Mouse (Mus musculus): Measurements from ENCODE around the gene Olig3.

DNA sequence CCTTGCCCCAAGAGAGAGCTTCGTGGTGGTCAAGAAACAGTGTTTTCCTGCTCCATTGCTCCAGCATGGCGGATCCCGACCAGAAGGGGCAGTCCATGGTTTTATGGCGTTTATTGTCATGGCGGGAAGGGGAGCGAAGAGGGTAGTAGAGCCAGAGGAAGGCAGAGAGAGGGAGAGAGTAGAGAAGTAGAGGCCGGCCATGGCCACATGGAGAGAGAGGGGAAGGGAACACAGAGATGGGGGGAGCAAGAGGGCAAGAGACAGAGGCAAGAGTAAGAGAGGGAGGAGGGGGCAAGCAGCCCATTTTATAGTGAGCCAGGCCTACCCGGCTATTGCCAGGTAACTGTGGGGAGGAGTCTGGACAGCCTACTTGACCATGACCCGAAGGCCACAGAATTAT lies 12.8 kb downstream of the Olig3 start:
- TF ChIP-seq EP300 (IDR thresholded peaks at IDR 0.05; ENCODE audit: insufficient read depth, low read depth, low read length) = no peak
- TF ChIP-seq CTCF (IDR thresholded peaks at IDR 0.05; ENCODE audit: low read depth, low read length) = no peak
